Mouse (Mus musculus) MN1 (cell line): ENCODE results near the gene Tmem213.
A peak's percentile ranks its signal among the peaks of the same experiment; 100 is the strongest.

Experiments used
- DNase-seq: peaks from one replicate; pipeline ENCODE4 v3.0.0-alpha.2; 2016; ENCODE audit warnings: low spot score

Gene Tmem213

GRCm38 (mm10) chr6:38116107-38116770 is 7.2 kb downstream of the Tmem213 start:
- DNase-seq, result no peak

GRCm38 (mm10) chr6:38118341-38118740 is 9.3 kb downstream of the Tmem213 start:
- DNase-seq, result no peak

- no peak for DNase-seq
These were observed 11.8 kb downstream of the Tmem213 start for GRCm38 (mm10) chr6:38120681-38121371.

- no peak for DNase-seq
These were observed 12.8 kb downstream of the Tmem213 start for GRCm38 (mm10) chr6:38121843-38122242.

- DNase-seq, result no peak
These were observed 13.7 kb downstream of the Tmem213 start for GRCm38 (mm10) chr6:38122791-38123190.

GRCm38 (mm10) chr6:38123471-38124206 is 14.6 kb downstream of the Tmem213 start:
- DNase-seq, result no peak

- no peak for DNase-seq
These were observed 15.3 kb downstream of the Tmem213 start, which contains the start of gene Atp6v0a4 for GRCm38 (mm10) chr6:38124207-38124835. TSS of gene Atp6v0a4 (minus strand) at chr6:38124586.

GRCm38 (mm10) chr6:38124882-38125281 is 15.8 kb downstream of the Tmem213 start:
- DNase-seq, result no peak

GRCm38 (mm10) chr6:38125462-38125861 is 16.4 kb downstream of the Tmem213 start:
- no peak for DNase-seq

GRCm38 (mm10) chr6:38128115-38128514 is 19.1 kb downstream of the Tmem213 start:
- no peak for DNase-seq

- DNase-seq, result no peak
These were observed 20.8 kb downstream of the Tmem213 start for GRCm38 (mm10) chr6:38129883-38130282.

GRCm38 (mm10) chr6:38131801-38132231 is 22.8 kb downstream of the Tmem213 start:
- DNase-seq, result peak; percentile 91

- DNase-seq, result peak; percentile 59
These were observed 25.9 kb downstream of the Tmem213 start for GRCm38 (mm10) chr6:38134806-38135559.

- no peak for DNase-seq
These were observed 30.0 kb downstream of the Tmem213 start for GRCm38 (mm10) chr6:38139086-38139485.

- no peak for DNase-seq
These were observed 31.3 kb downstream of the Tmem213 start for GRCm38 (mm10) chr6:38140402-38140801.

- no peak for DNase-seq
These were observed 35.3 kb downstream of the Tmem213 start for GRCm38 (mm10) chr6:38144161-38144998.

GRCm38 (mm10) chr6:38145463-38146065 is 36.5 kb downstream of the Tmem213 start:
- no peak for DNase-seq

- no peak for DNase-seq
These were observed 38.2 kb downstream of the Tmem213 start for GRCm38 (mm10) chr6:38147301-38147700.

GRCm38 (mm10) chr6:38148626-38149025 is 39.6 kb downstream of the Tmem213 start:
- DNase-seq, result no peak

GRCm38 (mm10) chr6:38149483-38149882 is 40.4 kb downstream of the Tmem213 start:
- DNase-seq, result no peak
